Mouse (Mus musculus): ENCODE measurements at regions not wholly inside any gene's neighbourhood (a gene's known extent, or its start where the extent isn't known, plus 50 kb on each side); places are given as distances from the start of the nearest gene placed in this dataset.

DNA sequence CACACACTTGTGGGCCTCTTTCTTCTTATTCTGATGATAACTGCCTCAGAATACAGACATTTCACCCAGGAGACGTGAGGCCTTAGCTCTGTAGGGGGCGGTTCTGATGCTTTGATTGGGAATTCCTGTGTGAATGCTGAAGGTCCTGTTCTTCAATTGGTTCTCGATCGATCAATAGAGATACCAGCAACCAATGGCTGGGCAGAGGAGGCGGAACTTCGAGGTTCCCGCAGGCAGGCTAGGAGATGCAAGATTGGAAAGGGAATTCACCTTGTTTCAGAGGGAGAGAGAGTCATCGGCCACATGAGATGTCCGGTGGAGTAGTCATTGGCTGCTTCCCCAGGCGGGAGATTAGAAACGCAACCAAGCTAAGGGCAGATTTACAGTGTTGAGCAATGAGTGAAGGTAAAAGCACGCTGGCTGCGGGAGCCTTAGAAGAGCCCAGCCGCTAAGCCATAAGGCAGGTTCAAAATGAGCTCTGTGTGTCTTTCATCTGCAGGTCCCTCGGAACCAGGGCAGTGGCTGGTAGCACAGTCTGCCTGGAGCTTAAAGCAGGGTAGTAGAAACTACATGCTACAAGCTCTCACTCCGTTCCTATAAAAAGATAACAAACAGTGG lies 83.5 kb upstream of the Xcl1 start:
- no peaks in the 10 kb centered on the region; a peak in 1 of 4 replicates for H3K27me3 ChIP-seq (ENCODE audit: control insufficient read depth in 1 of 2, insufficient read depth in 2 of 2, low read length in 2 of 2)
- H3K79me2 ChIP-seq (ENCODE audit: control insufficient read depth, insufficient read depth, low read length, poor library complexity), result no peaks in the 10 kb centered on the region
- no peak overlapping the region for H3K4me3 ChIP-seq (ENCODE audit: control insufficient read depth in 1 of 2, insufficient read depth in 1 of 2, low read depth in 2 of 2, low read length in 2 of 2)
- H3K27ac ChIP-seq (ENCODE audit: control insufficient read depth, low read depth, low read length), result no peak overlapping the region
- H3K9me3 ChIP-seq (replicated peaks; ENCODE audit: insufficient read depth, low read length), result no peaks in the 10 kb centered on the region
- TF ChIP-seq POLR2A (IDR thresholded peaks at IDR 0.05; ENCODE audit: control insufficient read depth in 1 of 2, insufficient read depth in 1 of 2, low read depth in 1 of 2, low read length in 2 of 2, poor library complexity in 1 of 2), result no peak
- no peak for TF ChIP-seq CTCF (IDR thresholded peaks at IDR 0.05 in 2 of 3, conservative IDR thresholded peaks at IDR 0.05 in 1 of 3; ENCODE audit: control insufficient read depth in 1 of 3, insufficient read depth in 1 of 3, low read depth in 2 of 3, low read length in 3 of 3, poor library complexity in 1 of 3, severe bottlenecking in 1 of 3)
- TF ChIP-seq GATA1 (IDR thresholded peaks at IDR 0.05; ENCODE audit: low read depth, low read length), result no peak
- TF ChIP-seq E2F4 (IDR thresholded peaks at IDR 0.05; ENCODE audit: borderline replicate concordance, low read depth, low read length), result no peak
- no peak for TF ChIP-seq MEF2A (IDR thresholded peaks at IDR 0.05; ENCODE audit: extremely low read depth, insufficient replicate concordance, low read depth, low read length, poor library complexity, severe bottlenecking)
- TF ChIP-seq TBP (IDR thresholded peaks at IDR 0.05; ENCODE audit: low read depth, low read length), result no peak
- TF ChIP-seq EP300 (IDR thresholded peaks at IDR 0.05; ENCODE audit: low read depth in 1 of 2, low read length in 2 of 2), result no peak
- no peak for TF ChIP-seq SMC3 (IDR thresholded peaks at IDR 0.05; ENCODE audit: low read depth, low read length)
- TF ChIP-seq USF1 (IDR thresholded peaks at IDR 0.05; ENCODE audit: low read depth, low read length), result no peak
- TF ChIP-seq MAX (IDR thresholded peaks at IDR 0.05; ENCODE audit: low read length), result no peak
- TF ChIP-seq CHD2 (IDR thresholded peaks at IDR 0.05; ENCODE audit: low read length), result no peak
- TF ChIP-seq HCFC1 (IDR thresholded peaks at IDR 0.05; ENCODE audit: low read depth, low read length), result no peak
- TF ChIP-seq POLR2AphosphoS5 (IDR thresholded peaks at IDR 0.05; ENCODE audit: borderline replicate concordance, low read depth, low read length), result no peak
- TF ChIP-seq UBTF (IDR thresholded peaks at IDR 0.05; ENCODE audit: borderline replicate concordance, insufficient read depth, low read depth, low read length), result no peak
- no peak for TF ChIP-seq ZKSCAN1 (IDR thresholded peaks at IDR 0.05; ENCODE audit: low read depth, low read length)
- no peak for TF ChIP-seq CHD1 (IDR thresholded peaks at IDR 0.05; ENCODE audit: low read depth, low read length)
- no peak for TF ChIP-seq MXI1 (IDR thresholded peaks at IDR 0.05; ENCODE audit: low read depth, low read length)
- no peak for TF ChIP-seq ZC3H11A (IDR thresholded peaks at IDR 0.05; ENCODE audit: low read depth, low read length)
- no peak for TF ChIP-seq TCF12 (IDR thresholded peaks at IDR 0.05; ENCODE audit: low read depth, low read length)
- H3K9ac ChIP-seq (ENCODE audit: control insufficient read depth, low read depth, low read length, poor library complexity, severe bottlenecking), result no peak overlapping the region
- H3K4me1 ChIP-seq (ENCODE audit: control insufficient read depth in 1 of 2, insufficient read depth in 2 of 2, low read length in 2 of 2), result no peaks in the 10 kb centered on the region
- no peak for DNase-seq (ENCODE audit: low read depth, low spot score)
- no peaks in the 10 kb centered on the region for H3K36me3 ChIP-seq (ENCODE audit: control insufficient read depth in 1 of 2, insufficient read depth in 2 of 2, low read length in 2 of 2)

DNA sequence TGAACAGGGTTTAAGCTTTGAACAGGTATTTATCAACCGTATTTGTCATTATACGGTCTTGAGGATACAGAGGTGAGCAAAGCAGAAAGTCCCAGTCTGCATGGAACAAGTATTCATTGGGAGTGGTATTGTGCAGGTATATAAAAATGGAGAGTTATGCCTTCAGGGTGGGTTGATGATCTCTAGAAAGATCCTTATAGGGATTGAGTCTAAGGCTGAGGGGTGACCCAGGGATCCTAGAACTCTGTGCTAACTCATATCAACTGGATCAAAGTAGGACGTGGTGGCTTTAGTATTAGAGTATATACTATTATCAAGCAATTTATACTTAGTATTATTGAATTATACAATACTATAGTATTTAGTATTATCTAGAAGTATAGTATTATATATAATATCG lies 82.9 kb upstream of the Xcl1 start:
- no peaks in the 10 kb centered on the region for H3K9me3 ChIP-seq (replicated peaks; ENCODE audit: insufficient read depth, low read length)
- no peak for DNase-seq (ENCODE audit: low read depth, low spot score)
- no peak overlapping the region for H3K9ac ChIP-seq (ENCODE audit: control insufficient read depth, low read depth, low read length, poor library complexity, severe bottlenecking)
- no peaks in the 10 kb centered on the region; a peak in 1 of 4 replicates for H3K27me3 ChIP-seq (ENCODE audit: control insufficient read depth in 1 of 2, insufficient read depth in 2 of 2, low read length in 2 of 2)
- H3K36me3 ChIP-seq (ENCODE audit: control insufficient read depth in 1 of 2, insufficient read depth in 2 of 2, low read length in 2 of 2), result no peaks in the 10 kb centered on the region
- H3K4me3 ChIP-seq (ENCODE audit: control insufficient read depth in 1 of 2, insufficient read depth in 1 of 2, low read depth in 2 of 2, low read length in 2 of 2), result no peak overlapping the region
- TF ChIP-seq ZMIZ1 (IDR thresholded peaks at IDR 0.05; ENCODE audit: low read depth, low read length) (no peak), TBP (IDR thresholded peaks at IDR 0.05; ENCODE audit: low read depth, low read length) (no peak), MEF2A (IDR thresholded peaks at IDR 0.05; ENCODE audit: extremely low read depth, insufficient replicate concordance, low read depth, low read length, poor library complexity, severe bottlenecking) (no peak), USF2 (IDR thresholded peaks at IDR 0.05; ENCODE audit: borderline replicate concordance in 1 of 2, insufficient read depth in 1 of 2, low read depth in 1 of 2, low read length in 2 of 2) (no peak), MYC (IDR thresholded peaks at IDR 0.05; ENCODE audit: low read depth, low read length) (no peak), HCFC1 (IDR thresholded peaks at IDR 0.05; ENCODE audit: low read depth, low read length) (no peak), ETS1 (IDR thresholded peaks at IDR 0.05; ENCODE audit: low read depth, low read length) (no peak), ZKSCAN1 (IDR thresholded peaks at IDR 0.05; ENCODE audit: low read depth, low read length) (no peak), NRF1 (IDR thresholded peaks at IDR 0.05; ENCODE audit: insufficient read depth, low read depth, low read length, poor library complexity, severe bottlenecking) (no peak), NELFE (IDR thresholded peaks at IDR 0.05; ENCODE audit: low read depth, low read length) (no peak), POLR2AphosphoS2 (IDR thresholded peaks at IDR 0.05; ENCODE audit: low read length) (no peak), USF1 (IDR thresholded peaks at IDR 0.05; ENCODE audit: low read depth, low read length) (no peak), SMC3 (IDR thresholded peaks at IDR 0.05; ENCODE audit: low read depth, low read length) (no peak), POLR2A (IDR thresholded peaks at IDR 0.05; ENCODE audit: control insufficient read depth in 1 of 2, insufficient read depth in 1 of 2, low read depth in 1 of 2, low read length in 2 of 2, poor library complexity in 1 of 2) (no peak), SIN3A (IDR thresholded peaks at IDR 0.05; ENCODE audit: low read length) (no peak), RAD21 (IDR thresholded peaks at IDR 0.05; ENCODE audit: low read depth, low read length) (no peak), KAT2A (conservative IDR thresholded peaks at IDR 0.05; ENCODE audit: low read depth, low read length) (no peak), MAX (IDR thresholded peaks at IDR 0.05; ENCODE audit: low read length) (no peak)
- H3K4me1 ChIP-seq (ENCODE audit: control insufficient read depth in 1 of 2, insufficient read depth in 2 of 2, low read length in 2 of 2), result no peaks in the 10 kb centered on the region
- H3K27ac ChIP-seq (ENCODE audit: control insufficient read depth, low read depth, low read length), result no peak overlapping the region
- H3K79me2 ChIP-seq (ENCODE audit: control insufficient read depth, insufficient read depth, low read length, poor library complexity), result no peaks in the 10 kb centered on the region

All from MEL (cell line).